Mouse (Mus musculus) gastrocnemius, adult 8-10 months (tissue): ENCODE data around the gene Kcnt1. TPM values are rescaled to one million over a fixed set of nuclear protein-coding genes. Genes with fewer than 3 reads are reported as not detected.

ENCODE experiments used
- DNase-seq, 2 experiments: peaks; one replicate each; pipeline ENCODE4 v3.0.0; 2022; ENCODE audit warnings: low spot score in 2 of 2
- total RNA-seq, 4 experiments: library from RNA; stranded (reverse); gene quantifications; 2 replicates each; pipeline ENCODE4 v1.2.4; 2022

The Kcnt1 gene
- total RNA-seq, 4 experiments from 2014 or later: 0.10 to 0.31 (median 0.24) TPM; not detected in 1

- no peak for DNase-seq
These were observed 14.3 kb downstream of the Kcnt1 start for GRCm38 (mm10) chr2:25877736-25878268.

GRCm38 (mm10) chr2:25878516-25878915, 15.0 kb downstream of the Kcnt1 start:
- no peak for DNase-seq

- DNase-seq: no peak
These were observed 15.5 kb downstream of the Kcnt1 start for GRCm38 (mm10) chr2:25879061-25879460.

- no peak for DNase-seq
These were observed 18.7 kb downstream of the Kcnt1 start for GRCm38 (mm10) chr2:25882276-25882675.

- DNase-seq: no peak
These were observed 21.2 kb downstream of the Kcnt1 start for GRCm38 (mm10) chr2:25884756-25885155.

GRCm38 (mm10) chr2:25887226-25887625, 23.7 kb downstream of the Kcnt1 start:
- no peak for DNase-seq

GRCm38 (mm10) chr2:25888144-25888543, 24.6 kb downstream of the Kcnt1 start:
- no peak for DNase-seq

- no peak for DNase-seq
These were observed 28.9 kb downstream of the Kcnt1 start for GRCm38 (mm10) chr2:25892440-25892839.

GRCm38 (mm10) chr2:25898970-25899369, 35.4 kb downstream of the Kcnt1 start:
- no peak for DNase-seq

- no peak for DNase-seq
These were observed 46.3 kb downstream of the Kcnt1 start for GRCm38 (mm10) chr2:25909872-25910271.

- no peak for DNase-seq
These were observed 49.7 kb downstream of the Kcnt1 start for GRCm38 (mm10) chr2:25913247-25913646.

- DNase-seq: no peak
These were observed 50.7 kb downstream of the Kcnt1 start for GRCm38 (mm10) chr2:25914201-25914600.

- DNase-seq: no peak
These were observed 51.3 kb downstream of the Kcnt1 start for GRCm38 (mm10) chr2:25914821-25915220.

GRCm38 (mm10) chr2:25918408-25918807, 54.9 kb downstream of the Kcnt1 start:
- no peak for DNase-seq

GRCm38 (mm10) chr2:25919972-25920371, 56.4 kb downstream of the Kcnt1 start:
- DNase-seq: no peak

GRCm38 (mm10) chr2:25923799-25924198, 60.3 kb downstream of the Kcnt1 start:
- DNase-seq: no peak

- no peak for DNase-seq
These were observed 61.4 kb downstream of the Kcnt1 start for GRCm38 (mm10) chr2:25924934-25925333.

GRCm38 (mm10) chr2:25927821-25928220, 64.3 kb downstream of the Kcnt1 start:
- DNase-seq: no peak

GRCm38 (mm10) chr2:25931249-25931859, 67.8 kb downstream of the Kcnt1 start:
- no peak for DNase-seq

GRCm38 (mm10) chr2:25940503-25940902, 77.0 kb downstream of the Kcnt1 start:
- DNase-seq: no peak

- no peak for DNase-seq
These were observed 80.3 kb downstream of the Kcnt1 start for GRCm38 (mm10) chr2:25943822-25944221.

- DNase-seq: no peak
These were observed 84.4 kb downstream of the Kcnt1 start for GRCm38 (mm10) chr2:25947950-25948349.

GRCm38 (mm10) chr2:25949291-25949690, 85.8 kb downstream of the Kcnt1 start:
- no peak for DNase-seq
